Mouse (Mus musculus) monocyte, adult 5-6 weeks (primary cell): ENCODE measurements around the gene Arvcf. TPM values are rescaled to one million over a fixed set of nuclear protein-coding genes. Genes with fewer than 3 reads are reported as not detected.

Experiments
- ATAC-seq: fragments of 153-309, 156-312 bp; replicated peaks from 2 replicates; pipeline ENCODE4 v1.8.0; 2017; ENCODE audit warnings: mild to moderate bottlenecking; ENCODE audit not compliant: low TSS enrichment, insufficient number of reproducible peaks, severe bottlenecking, poor library complexity, low FRiP score
- total RNA-seq: library from RNA; stranded (forward); fragments of 200-1000, 200-491, 200-594 nt; gene quantifications from 3 replicates; pipeline ENCODE4 v1.2.3, GENCODE M21; 2017

The Arvcf gene
- total RNA-seq, 1 experiment from 2014 or later, result 2.2 TPM

DNA sequence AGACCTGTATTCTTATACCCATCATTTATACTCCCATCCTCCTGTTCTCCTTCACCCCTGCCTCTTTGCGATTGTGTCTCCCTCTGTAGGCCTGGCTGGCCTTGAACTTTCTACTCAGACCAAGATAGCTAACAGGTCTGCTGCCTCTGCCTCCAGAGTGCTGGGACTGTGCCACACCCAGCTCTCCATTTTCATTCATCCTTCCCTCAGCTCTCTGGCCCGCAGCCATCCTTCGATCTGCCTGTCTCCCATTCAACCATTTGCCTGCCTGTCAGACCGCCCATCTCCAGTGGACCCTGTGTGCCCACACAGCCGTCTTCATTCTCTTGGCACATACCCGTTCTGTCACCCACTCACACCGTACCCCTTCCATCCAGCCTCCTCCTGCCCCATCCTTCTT, 36.2 kb downstream of the Arvcf start:
- no peak for ATAC-seq

DNA sequence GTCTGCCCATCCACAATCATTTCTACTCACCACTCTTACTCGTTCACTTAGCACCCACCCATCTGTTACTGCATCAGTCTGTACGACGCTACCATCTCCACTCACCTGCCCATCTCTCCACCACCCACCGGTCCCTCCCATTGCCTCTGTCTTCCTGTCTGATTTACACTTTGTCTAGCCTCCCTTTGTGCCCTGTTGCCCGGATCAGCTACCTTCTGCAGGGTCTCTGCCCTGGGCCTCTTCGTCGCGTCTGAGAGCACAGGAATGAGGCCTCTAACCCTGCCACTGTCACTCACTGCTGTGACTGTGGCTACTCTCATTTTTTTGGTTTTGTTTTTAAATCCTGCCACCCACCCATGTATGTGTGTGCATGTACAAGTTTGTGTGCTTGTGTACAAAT, 36.7 kb downstream of the Arvcf start:
- ATAC-seq, result no peak

DNA sequence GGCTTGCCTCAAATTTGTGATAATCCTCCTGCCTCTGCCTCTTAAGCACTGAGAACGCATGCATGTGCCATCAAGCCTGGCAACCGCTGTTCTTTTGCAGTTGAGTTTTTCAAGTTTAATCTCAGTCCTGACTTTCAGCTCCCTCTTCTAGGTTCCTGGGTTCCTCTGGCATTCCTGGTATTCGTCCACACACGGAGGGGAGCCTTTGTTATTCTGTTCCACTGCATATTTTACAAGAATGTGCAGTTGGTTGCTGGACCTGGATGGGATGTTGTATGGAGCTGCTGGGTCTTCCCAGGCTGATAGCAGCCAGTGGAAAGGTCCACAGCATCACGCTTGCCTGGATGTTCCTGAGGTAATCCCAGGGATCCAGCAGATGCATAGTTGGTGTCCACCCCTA, 37.4 kb downstream of the Arvcf start:
- no peak for ATAC-seq

DNA sequence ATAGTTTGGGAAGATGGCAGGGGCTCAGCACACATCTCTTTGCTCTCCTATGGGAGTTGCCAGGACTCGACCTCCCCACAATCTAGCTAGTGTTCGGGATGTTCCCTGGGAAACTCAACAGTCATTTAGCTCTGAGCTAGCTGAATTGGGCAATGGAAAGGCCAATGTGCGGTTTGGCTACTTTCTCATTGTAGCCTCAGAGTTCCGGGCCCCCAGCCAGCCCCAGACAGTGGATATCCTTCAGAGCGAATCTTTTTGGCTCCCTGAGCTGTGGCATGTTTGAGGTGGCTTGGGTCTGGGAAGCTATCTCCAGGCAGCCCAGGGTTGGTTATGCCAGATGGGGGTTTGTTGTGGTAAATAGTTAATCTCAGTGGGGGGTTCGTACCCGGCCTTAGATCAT, 38.5 kb downstream of the Arvcf start:
- ATAC-seq, result no peak

DNA sequence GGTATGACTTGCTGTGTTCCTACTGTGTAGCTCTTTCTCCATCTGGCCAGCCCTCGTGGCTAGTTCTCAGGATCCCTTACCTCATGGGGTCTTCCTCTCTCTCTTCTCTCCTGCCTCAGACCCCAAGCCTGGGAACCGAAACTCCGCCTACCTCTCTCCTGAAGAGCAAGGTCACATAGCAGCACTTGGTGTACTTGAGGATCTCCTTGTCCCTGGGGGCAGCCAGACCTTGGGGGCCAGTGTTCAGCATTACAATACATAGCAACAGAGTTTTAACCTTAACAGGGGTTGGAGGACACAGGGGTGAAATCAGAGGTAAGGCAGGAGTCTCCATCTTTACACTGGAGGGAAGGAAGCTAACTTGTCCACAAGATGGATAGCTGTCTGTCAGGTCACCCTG, 39.0 kb downstream of the Arvcf start:
- no peak for ATAC-seq

DNA sequence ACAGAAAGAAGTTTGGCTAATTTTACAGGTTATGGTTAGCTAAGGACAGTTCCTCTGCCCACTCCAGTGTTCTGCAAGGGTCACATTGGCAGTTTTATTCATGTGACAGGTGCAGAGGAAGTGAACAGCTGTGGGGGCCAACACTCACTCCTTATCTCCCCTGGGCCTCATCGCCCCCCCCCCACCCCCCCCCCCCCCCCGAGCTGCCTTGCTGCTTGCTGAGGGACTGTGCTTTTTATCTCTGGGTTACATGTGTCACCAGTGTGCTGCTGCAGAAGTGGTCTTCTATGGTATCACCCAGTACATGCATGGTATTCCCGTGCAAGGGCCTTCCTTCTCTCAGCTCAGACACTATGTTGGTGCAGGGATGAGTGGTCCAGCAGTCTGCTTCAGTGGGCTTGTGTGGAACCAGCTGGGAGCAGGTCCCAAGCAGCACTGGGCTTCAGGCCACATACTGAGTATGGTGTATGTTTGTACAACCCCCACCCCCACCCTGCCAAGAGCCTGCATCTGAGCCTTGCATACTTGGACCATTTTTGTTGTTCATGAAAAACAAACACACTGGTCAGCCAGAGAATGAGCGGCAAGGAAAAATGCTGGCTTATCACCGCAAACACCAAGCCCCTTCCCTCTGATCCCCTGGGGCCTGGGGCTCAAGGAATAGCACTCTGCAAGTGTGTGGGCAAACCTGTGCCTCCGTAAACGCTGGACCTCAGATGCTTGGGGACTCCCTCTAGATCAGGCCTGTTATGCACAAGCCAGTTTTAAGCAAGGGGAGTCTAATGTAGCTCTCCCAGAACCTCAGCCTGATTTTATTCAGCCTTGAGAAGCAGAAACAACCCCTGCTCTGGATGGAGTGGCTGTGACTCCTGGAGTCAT, 40.0 kb downstream of the Arvcf start:
- ATAC-seq, result no peak

DNA sequence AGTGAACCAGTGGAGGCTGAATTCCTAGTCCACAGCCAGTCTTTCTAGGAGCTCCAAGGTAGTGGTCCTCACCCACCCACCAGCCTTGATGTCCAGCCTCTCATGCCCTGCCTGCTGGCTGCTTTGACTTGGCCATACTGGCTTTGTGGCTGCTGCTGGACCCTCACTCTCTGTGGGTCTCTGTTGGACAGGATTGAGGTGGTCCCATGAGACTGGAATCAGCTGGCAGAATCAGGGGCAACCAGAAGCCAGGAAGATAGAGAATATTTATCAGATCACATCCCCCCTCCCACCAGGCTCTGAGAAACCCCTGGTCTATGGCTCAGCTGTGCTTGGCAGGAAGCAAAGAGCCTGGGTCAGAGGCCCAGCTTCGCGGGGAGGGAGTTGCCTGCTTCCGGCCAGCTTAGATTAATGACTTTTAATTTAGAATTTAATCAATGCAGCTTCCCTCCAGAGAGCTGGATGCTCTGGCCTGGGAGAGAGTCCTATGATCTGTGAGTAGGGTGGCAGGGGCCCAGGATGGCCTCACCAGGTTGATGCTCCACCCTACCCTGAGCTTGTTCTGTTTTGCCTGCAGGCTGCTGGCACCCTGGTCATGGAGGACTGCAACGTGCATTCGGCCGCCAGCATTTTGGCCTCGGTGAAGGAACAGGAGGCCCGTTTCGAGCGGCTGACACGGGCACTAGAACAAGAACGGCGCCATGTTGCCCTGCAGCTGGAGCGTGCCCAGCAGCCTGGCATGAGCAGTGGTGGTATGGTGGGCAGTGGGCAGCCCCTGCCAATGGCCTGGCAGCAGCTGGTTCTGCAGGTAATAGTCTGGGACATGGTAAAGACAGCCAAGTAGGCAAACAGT, 40.8 kb downstream of the Arvcf start:
- no peak for ATAC-seq

DNA sequence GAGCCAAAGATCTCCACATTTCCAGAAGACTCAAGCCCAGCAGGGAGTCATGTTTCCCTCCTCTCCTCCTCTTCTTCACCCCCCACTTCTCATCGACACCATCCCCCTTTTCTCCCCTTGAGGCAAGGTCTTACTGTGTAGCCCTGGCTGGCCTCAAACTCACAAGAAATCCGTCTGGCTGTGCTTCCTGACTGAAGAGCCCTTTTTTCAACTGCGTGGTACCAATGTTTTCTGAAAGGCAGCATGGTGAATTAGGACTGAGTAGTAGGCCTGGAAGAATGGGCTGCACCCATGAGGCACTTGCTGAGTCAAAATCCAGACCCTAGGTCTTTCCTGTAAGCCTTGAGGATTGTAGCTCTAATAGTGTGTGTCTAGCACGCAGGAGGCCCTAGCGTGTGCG, 42.4 kb downstream of the Arvcf start:
- ATAC-seq, result no peak

DNA sequence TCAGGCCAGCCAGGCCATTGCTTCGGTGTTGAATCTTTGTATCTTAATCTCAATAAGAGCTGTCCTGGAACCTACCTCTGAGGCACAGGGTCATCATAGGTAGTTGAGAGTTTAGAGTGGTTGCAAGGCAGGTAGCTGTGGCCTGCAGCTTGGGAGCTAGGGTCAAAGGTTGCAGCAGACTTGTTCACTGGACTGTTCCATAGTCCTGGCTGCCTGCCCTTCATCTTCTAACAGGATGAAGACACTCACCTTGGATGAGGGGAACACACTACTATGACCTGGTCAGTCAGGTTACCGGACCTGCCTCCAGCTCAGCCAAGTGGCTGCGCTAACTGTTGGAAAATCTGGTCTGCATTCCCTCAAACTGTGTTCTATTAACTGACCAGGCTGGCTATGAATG, 43.1 kb downstream of the Arvcf start:
- ATAC-seq, result no peak

DNA sequence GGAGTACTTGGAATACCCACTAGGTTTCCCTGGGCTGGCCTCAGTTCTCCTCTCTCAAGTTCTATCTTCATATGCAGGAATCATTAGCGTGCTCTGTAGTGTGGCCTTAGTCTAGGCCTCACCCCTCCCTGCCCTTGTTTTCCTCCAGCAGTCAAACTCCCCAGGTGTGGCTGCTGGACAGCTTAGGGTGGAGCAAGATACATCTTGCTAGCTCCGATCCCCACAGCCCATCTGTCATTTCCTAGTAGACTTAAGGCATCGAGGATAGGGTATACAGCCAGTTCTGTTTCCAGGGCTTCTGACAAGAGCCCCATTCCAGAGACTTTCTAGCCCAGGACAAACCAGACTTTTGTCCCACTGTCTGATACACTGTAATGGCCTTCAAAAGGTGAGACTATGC, 43.7 kb downstream of the Arvcf start:
- no peak for ATAC-seq

DNA sequence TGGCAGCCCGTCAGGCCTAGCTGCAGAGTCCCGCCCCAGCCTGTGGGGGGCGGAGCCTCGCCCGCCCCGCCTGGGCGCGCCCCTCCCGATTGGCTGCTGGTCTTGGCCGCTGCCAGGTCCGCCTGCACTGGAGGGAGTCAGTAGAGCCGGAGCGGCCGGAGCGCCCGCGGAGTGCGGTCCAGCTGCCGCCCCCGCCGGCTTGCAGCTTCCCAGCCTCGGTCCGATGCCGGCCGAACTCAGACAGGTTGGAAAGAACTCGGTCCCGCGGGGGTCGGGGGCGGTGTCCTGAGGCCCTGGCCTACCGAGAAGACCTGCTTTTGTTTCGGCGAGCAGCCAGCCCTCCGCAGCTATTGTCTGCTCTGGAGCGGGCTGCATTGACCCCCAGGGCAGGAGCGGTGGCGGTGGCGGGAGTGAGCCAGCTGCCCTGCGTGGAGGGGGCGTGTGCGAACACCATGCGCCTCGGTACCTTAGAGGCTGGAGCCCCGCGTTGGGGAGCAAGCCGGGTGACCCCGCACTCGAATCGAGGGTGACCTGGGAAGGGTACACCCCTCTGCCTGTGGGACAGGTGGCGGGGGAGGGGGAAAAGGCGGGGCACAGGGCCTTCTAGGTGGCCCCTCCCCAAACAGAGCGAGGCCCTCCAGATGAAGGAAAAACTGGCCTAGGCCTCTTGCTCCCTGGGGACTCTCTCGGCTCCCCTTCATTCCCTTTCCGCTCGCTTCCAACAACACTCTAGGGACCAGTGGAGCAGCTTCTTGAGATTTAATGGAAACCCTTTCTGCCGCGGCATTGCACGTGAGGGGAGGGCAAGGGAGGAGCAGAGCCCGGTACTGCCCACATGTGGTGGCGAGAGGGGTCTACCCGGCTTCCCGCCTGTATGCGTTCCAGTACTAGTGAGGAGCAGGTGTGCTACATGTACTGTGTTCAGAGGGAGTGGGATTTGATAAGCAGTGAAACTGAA, 44.8 kb downstream of the Arvcf start:
- peak; percentile 68 for ATAC-seq

DNA sequence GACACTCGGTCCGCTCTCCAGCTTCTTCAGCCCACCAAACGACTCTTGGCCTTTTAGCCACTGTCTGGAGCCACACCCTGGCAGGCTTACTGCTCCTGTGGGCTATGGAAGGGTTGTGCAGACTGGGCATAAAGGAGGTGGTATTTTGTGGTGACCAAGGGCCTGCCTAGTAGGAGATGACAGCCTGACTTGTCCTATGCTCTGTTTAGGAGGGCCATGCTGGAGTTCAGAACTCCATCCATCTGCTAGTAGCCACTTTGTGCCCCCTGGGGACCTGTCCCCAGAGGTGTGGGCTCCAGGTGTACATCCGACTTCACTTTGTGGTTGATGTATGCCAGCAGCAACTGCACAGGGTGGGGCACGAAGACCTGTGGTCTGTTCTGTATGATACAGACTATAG, 45.6 kb downstream of the Arvcf start:
- no peak for ATAC-seq

DNA sequence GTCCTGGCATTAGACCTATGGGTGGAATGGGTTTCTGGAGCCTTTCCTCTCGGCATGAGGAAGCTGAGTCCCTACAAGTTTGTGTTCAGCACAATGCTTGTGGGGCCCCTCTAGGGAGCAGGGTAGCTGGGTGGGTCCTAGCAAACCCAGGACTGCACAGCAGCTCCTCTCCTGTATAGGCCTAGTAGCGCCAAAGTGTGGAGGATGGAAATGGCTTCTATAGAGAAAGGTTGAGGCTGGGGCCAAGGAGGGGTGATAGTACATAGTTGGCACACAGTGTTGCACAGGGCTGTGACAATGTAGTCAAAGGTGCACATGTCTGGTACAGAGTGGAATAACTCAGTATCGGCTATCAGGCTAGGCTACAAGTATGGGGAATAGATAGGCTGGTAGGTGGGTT, 46.1 kb downstream of the Arvcf start:
- no peak for ATAC-seq

DNA sequence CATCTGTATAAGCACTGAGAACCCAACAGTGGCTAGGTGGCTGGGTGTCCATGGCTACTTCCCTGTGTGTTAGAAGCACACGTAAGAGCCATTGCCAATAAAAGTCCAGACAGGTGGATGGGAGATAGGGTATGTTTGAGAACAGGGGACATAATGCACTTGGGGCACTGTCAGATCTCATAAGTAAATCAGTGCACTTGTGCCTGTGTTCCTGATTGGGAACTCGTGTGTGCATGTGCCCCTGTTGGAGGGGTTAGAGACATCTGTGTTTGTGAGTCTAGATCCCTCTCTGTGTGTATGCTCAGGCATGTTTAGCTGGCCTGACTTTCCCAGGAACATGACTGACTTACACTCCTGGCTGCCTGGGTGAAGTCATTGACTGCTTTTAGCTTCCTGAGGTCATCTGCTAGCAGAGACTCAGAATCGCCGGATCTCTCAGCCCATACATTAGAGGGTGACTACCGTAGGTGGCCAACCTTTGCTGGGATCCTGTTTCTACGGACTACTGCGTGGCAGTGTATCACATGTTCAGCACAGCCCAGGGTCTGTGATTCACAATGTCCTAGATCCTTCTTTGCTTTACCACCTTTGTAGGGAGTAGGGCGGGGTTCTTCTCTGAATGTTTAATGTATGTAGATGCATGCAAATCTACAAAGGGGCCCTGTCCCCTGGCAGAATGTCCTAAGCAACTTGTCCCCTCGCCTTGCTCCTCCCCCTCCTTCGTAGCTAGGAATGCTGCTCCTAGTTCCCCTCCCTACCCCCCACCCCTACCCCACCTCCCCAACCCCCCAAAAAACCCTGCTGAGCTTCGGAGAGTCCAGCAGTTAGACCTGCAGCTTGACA, 47.0 kb downstream of the Arvcf start:
- no peak for ATAC-seq

DNA sequence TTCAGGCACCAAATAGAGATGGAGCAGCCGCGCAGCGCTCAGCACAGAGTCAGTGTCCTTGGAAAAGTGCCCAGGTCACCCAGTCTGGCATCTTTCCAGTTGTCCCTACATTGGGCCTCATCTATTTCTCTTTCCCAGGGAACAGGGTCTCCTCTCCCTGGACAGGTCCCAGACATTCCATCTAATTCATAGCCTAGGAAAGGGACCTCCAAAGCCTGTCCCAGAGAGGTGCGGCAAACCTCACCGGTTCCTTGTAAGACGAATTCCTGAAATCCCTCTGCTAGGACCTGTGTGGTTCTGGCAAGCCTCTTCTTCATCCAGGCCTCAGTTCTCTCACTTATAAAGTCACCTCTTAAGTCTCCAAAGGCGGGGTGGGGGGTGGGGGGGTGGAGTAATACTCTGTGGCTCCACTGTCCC, 47.6 kb downstream of the Arvcf start:
- ATAC-seq, result no peak

DNA sequence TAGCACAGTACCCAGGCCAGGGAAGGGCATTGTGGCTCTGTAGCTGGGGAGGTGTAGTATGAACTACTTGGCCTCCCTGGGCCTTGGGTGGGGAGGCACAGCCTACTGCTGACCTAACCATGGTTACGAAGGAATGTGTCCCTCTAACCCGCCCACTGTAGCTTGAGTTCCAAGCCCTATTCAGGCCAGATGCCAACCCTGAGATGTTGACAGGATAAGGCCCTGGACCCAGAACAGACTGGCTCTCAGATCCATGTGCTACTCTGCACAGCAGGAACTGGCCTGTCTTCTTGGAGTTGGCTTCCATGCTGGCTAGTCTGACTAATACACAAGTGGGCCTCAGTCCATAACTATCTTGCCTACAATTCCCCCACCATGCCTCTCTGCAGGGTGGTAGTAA, 48.2 kb downstream of the Arvcf start:
- ATAC-seq, result no peak

DNA sequence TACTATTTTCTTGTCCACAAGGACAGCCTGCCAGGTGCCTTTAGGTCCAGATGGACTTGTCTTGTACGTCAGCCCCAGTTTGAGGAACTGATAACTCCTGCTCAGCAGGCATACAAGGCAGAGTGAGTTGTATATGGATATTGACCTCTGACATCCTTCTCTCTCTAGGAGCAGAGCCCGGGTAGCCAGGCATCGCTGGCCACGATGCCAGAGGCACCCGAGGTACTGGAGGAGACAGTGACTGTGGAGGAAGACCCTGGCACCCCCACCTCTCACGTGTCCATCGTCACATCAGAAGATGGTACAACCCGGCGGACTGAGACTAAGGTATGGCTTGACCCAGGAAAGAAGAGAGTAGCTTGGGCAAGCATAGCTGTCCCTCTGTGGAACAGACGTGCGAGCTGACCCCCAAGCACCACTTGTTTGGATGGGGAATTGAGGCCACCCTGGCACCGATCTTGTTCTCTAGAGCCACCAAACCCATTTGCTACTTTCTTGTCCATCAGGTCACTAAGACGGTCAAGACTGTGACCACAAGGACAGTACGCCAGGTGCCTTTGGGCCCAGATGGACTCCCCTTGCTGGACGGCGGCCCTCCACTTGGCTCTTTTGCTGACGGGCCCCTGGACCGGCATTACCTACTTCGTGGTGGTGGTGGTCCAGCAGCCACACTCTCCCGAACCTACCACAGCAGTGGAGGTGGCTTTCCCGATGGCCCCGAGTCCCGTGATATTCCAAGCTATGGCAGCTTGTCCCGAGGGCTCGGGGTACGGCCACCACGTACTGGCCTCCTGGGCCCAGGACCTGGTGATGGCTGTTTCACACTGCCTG, 49.0 kb downstream of the Arvcf start:
- no peak for ATAC-seq
